Mouse (Mus musculus) CD4-positive helper T cell, adult 2 months (primary cell): Measurements from ENCODE around the gene Gli2.
A peak's percentile ranks its signal among the peaks of the same experiment; 100 is the strongest.

Source experiments
- DNase-seq: peaks from one replicate; pipeline ENCODE4 v3.0.0-alpha.2; 2012; ENCODE audit warnings: low read depth, missing footprints, low spot score

The Gli2 gene

GRCm38 (mm10) chr1:119053402-119053841 is at the start of gene Gli2:
TSS of gene Gli2 (minus strand) at chr1:119053619.
- no peak for DNase-seq

DNA sequence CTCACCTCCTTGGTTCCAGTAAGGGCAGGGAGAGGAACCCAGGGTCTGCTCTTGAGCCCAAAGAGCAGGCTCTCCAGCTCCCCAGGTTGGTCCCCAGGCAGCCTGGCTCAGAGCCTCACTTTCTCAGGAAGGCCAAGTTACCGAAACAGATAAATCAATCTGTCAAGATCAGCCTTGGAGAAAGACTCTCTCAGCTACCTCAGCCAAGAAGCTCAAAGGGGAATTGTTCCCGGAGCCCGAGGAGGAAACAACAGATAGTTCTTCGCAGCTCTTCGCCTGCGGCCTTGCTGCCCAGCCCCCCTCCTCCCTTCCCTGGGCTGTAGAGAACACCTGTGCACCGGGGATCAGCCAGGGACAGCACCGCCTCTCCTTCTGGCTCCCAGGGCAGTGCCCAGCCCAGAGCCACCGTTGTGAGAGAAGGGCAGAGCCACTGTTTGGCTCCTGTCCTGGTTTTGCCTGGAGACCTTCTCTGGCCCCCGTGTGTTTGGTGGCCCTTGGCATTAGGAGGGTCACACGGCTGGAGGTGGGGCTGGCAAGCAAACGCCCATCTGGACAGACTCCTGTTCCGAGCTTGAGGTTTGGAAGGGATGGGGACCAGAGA is 44.6 kb upstream of the Gli2 start:
- no peak for DNase-seq

DNA sequence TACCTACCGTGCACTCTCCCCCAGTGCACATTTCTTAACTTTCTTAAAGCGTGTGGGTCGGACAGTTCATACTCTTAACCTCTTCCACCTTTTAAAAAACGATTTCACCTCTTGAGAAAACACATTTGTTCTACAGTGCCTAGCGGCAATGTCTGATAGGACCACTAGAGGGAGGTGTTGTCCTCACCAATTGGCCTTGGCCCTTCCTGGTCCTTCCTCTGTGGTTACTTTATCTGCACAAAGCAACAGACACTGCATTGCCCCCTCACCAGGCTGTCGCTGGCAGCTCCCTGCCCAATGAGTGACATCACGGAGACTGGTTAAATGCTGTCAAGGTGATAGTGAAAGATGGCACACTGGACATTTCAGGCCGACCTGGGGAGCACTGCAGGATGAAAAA is 40.3 kb upstream of the Gli2 start:
- DNase-seq: peak; percentile 5

DNA sequence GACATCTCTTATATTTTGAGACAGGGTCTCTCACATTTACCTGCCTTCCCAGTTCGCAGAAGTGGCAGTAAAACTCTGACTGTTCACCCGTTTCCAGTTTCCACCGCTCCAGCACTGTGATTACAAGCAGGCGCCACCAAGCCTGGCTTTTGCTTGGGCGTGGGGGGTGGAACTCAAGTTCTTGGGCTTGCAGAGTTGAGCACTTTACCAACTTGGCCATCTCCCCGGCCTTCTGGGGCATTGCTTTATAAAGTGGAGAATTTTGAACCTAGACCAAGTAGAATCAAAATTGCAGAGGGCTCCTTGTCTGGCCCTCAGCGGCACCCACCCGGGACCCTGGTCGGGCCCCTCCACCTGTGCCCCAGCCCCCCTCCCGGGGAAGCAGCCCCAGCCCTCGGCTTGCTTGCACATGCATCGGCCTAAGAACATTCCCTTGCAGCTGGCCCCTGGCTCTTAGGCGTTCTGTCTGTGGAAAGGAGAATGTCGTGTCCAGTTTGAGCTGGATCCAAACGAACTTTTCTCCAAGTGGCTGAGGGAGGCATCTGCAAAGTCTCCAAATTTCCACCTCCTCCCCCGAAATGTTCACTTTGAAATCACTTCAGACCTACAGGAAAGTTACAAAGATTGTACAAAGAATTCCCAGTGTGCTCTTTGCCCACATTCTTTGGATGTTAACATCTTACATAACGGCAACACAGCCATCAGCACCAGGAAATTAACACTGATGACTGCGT is 36.6 kb upstream of the Gli2 start:
- DNase-seq: no peak

- peak; percentile 32 for DNase-seq
Measured at GRCm38 (mm10) chr1:119087539-119087938, 34.1 kb upstream of the Gli2 start.

GRCm38 (mm10) chr1:119085771-119086170 is 32.4 kb upstream of the Gli2 start:
- no peak for DNase-seq

- DNase-seq: no peak
Measured at GRCm38 (mm10) chr1:119083468-119083921, 30.1 kb upstream of the Gli2 start.

GRCm38 (mm10) chr1:119082231-119082991 is 29.0 kb upstream of the Gli2 start:
- DNase-seq: peak; percentile 9

GRCm38 (mm10) chr1:119077933-119078332 is 24.5 kb upstream of the Gli2 start:
- no peak for DNase-seq

GRCm38 (mm10) chr1:119076333-119076732 is 22.9 kb upstream of the Gli2 start:
- DNase-seq: no peak

GRCm38 (mm10) chr1:119075916-119076315 is 22.5 kb upstream of the Gli2 start:
- no peak for DNase-seq

GRCm38 (mm10) chr1:119075500-119075899 is 22.1 kb upstream of the Gli2 start:
- no peak for DNase-seq

- DNase-seq: no peak
Measured at GRCm38 (mm10) chr1:119074910-119075309, 21.5 kb upstream of the Gli2 start.

GRCm38 (mm10) chr1:119073876-119074275 is 20.5 kb upstream of the Gli2 start:
- DNase-seq: no peak

DNA sequence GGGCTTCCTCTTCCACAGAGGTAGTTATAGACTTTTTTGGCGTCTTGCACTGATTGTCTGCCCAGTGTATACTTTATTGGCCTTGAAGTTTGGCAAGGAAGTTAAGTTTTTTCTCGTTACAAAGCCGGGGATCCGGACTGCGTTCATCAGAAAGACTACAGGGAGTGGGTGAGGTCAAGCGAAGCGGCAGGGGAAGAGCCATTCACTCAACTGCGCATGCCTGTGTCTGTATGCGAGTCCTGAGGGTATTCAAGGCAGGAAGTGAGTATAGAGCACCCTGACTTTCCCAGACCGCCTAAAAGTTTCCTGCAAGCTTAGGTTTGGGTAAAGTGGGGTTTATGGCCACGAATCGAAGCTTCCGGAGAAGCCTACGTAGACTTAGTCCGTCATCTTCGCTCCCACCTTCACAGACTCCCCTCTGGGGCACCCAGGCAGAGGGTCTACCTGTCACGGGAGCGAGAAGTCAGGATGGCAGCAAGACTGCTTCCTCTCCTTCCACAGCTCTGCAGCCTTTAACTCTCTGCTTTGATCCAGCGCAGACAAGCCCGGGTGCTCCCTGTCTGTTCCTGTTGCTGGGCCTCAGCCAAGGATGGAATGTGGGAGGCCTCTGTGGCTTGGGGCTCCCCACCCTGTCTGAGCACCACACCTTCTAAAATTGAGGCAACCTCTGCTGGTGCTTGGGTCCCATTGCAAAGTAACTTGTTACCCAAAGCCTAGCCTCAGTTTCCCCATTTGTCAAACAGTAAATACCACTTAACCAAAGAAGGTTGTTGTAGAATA is 11.7 kb upstream of the Gli2 start:
- no peak for DNase-seq

- DNase-seq: no peak
Measured at GRCm38 (mm10) chr1:119056491-119056890, 3.1 kb upstream of the Gli2 start.

DNA sequence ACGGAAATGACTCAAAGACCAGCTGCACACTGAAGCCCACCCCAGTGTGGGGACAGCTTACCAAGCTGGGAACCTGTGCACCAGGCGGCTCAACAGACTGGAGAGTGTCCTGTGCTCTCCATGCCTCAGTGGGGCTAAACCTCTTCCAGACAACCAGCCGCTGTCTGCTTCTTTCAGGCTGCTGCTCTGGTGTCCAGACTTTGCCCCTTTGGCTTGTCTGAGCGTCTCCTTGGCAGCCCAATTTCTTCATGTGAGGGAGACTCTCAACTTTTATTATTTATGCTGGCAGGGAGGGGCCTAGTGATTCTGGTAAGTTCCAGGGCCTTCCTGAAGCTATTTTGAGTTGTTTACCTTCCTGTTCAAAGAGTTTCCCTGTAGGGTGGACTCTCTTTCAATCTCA is 2.4 kb upstream of the Gli2 start:
- no peak for DNase-seq

DNA sequence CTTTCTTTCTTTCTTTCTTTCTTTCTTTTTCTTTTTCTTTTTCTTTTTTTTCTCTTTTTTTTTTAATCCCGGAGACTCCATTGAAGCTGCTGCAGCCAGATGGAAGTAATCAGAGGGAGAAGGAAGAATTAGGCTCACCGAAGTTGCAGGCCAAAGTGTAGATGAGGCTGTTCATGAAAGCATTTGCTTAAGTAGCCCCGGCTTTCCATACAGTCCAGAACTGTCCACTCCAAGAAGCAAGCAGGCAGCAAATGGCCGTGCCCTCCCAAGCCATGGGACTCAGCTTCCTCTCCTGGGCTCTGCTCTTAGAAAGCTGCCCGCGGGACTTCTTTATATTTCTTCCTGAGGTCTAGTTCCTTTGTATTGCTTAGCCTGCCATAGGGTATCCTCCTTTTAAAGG is 1.0 kb upstream of the Gli2 start:
- DNase-seq: no peak

GRCm38 (mm10) chr1:119053872-119054354 is 494 bp upstream of the Gli2 start:
- no peak for DNase-seq

- no peak for DNase-seq
Measured at GRCm38 (mm10) chr1:119052631-119053177, 715 bp downstream of the Gli2 start.

GRCm38 (mm10) chr1:119051938-119052551 is 1.4 kb downstream of the Gli2 start:
- DNase-seq: no peak
